Mouse (Mus musculus): Measurements from ENCODE around the gene Serpinb8.

Serpinb8 gene

GRCm38 (mm10) chr1:107589691-107590470 is at the start of gene Serpinb8:
TSS of gene Serpinb8 (plus strand) at chr1:107590006.
- peak; percentile 65 for DNase-seq (ENCODE audit: low spot score)

- DNase-seq (ENCODE audit: low spot score), result no peak
These were observed 30.3 kb upstream of the Serpinb8 start for GRCm38 (mm10) chr1:107559494-107559893.

GRCm38 (mm10) chr1:107562110-107562509 is 27.7 kb upstream of the Serpinb8 start:
- no peak for DNase-seq (ENCODE audit: low spot score)

GRCm38 (mm10) chr1:107565644-107566043 is 24.2 kb upstream of the Serpinb8 start:
- DNase-seq (ENCODE audit: low spot score), result peak; percentile 12

GRCm38 (mm10) chr1:107576094-107576493 is 13.7 kb upstream of the Serpinb8 start:
- DNase-seq (ENCODE audit: low spot score), result no peak

- DNase-seq (ENCODE audit: low spot score), result no peak
These were observed 12.3 kb upstream of the Serpinb8 start for GRCm38 (mm10) chr1:107577514-107577913.

- DNase-seq (ENCODE audit: low spot score), result no peak
These were observed 8.6 kb upstream of the Serpinb8 start for GRCm38 (mm10) chr1:107581220-107581619.

- no peak for DNase-seq (ENCODE audit: low spot score)
These were observed 6.9 kb upstream of the Serpinb8 start for GRCm38 (mm10) chr1:107582900-107583299.

- DNase-seq (ENCODE audit: low spot score), result no peak
These were observed 5.8 kb upstream of the Serpinb8 start for GRCm38 (mm10) chr1:107583958-107584376.

GRCm38 (mm10) chr1:107584932-107585331 is 4.9 kb upstream of the Serpinb8 start:
- no peak for DNase-seq (ENCODE audit: low spot score)

GRCm38 (mm10) chr1:107586196-107586595 is 3.6 kb upstream of the Serpinb8 start:
- DNase-seq (ENCODE audit: low spot score), result no peak

GRCm38 (mm10) chr1:107588206-107588605 is 1.6 kb upstream of the Serpinb8 start:
- DNase-seq (ENCODE audit: low spot score), result no peak

- DNase-seq (ENCODE audit: low spot score), result no peak
These were observed 1.2 kb upstream of the Serpinb8 start for GRCm38 (mm10) chr1:107588642-107589041.

- DNase-seq (ENCODE audit: low spot score), result no peak
These were observed 2.8 kb downstream of the Serpinb8 start for GRCm38 (mm10) chr1:107592644-107593043.

GRCm38 (mm10) chr1:107593469-107593868 is 3.7 kb downstream of the Serpinb8 start:
- no peak for DNase-seq (ENCODE audit: low spot score)

GRCm38 (mm10) chr1:107596874-107597273 is 7.1 kb downstream of the Serpinb8 start:
- no peak for DNase-seq (ENCODE audit: low spot score)

GRCm38 (mm10) chr1:107598476-107598875 is 8.7 kb downstream of the Serpinb8 start:
- DNase-seq (ENCODE audit: low spot score), result no peak

GRCm38 (mm10) chr1:107608942-107609341 is 19.1 kb downstream of the Serpinb8 start:
- no peak for DNase-seq (ENCODE audit: low spot score)

GRCm38 (mm10) chr1:107614087-107614486 is 24.3 kb downstream of the Serpinb8 start:
- DNase-seq (ENCODE audit: low spot score), result no peak

GRCm38 (mm10) chr1:107622017-107622416 is 32.2 kb downstream of the Serpinb8 start:
- DNase-seq (ENCODE audit: low spot score), result no peak

- peak; percentile 12 for DNase-seq (ENCODE audit: low spot score)
These were observed 46.1 kb downstream of the Serpinb8 start for GRCm38 (mm10) chr1:107635936-107636335.

- no peak for DNase-seq (ENCODE audit: low spot score)
These were observed 48.2 kb downstream of the Serpinb8 start for GRCm38 (mm10) chr1:107638056-107638455.

GRCm38 (mm10) chr1:107638459-107638858 is 48.7 kb downstream of the Serpinb8 start:
- no peak for DNase-seq (ENCODE audit: low spot score)
